Mouse (Mus musculus) cortical plate, adult 2 months (tissue): ENCODE data around the gene Rpl5.

Experiments
- CTCF ChIP-seq: fragments of 200-500 bp; IDR thresholded peaks from 2 replicates; pipeline ENCODE4 v1.5.1; 2011; ENCODE audit warnings: mild to moderate bottlenecking, control low read depth, low read length; ENCODE audit not compliant: insufficient read depth; ENCODE audit errors: extremely low read depth
- POLR2A ChIP-seq: fragments of 200-500 bp; IDR thresholded peaks from 2 replicates; pipeline ENCODE4 v1.6.1; 2011; ENCODE audit warnings: mild to moderate bottlenecking, low read length, control low read depth; ENCODE audit not compliant: insufficient read depth; ENCODE audit errors: extremely low read depth

GRCm38 (mm10) chr5:107938886-107939285 lies 38.6 kb downstream of the Rpl5 start:
- TF ChIP-seq POLR2A (no peak), CTCF (no peak)
